Mouse (Mus musculus) frontal cortex, postnatal 25 days (tissue): ENCODE data around the gene Col6a1.
"Not testable (repeated sequence)": the region's sequence is repeated elsewhere in the genome, so short reads cannot be mapped to it uniquely, and the experiment has no call there.

Source experiments
- DNase-seq, 2 experiments: peaks; one replicate each; pipeline ENCODE4 v3.0.0; 2022; ENCODE audit warnings: low spot score in 2 of 2

The Col6a1 gene

GRCm38 (mm10) chr10:76725682-76726285, at the start of gene Col6a1:
Gene Col6a1, minus strand, starts transcription at chr10:76726168.
- no peak for DNase-seq

- DNase-seq: no peak
These were observed 45.7 kb upstream of the Col6a1 start for GRCm38 (mm10) chr10:76771624-76772023.

- no peak for DNase-seq
These were observed 45.1 kb upstream of the Col6a1 start for GRCm38 (mm10) chr10:76771086-76771485.

- DNase-seq: no peak
These were observed 43.6 kb upstream of the Col6a1 start for GRCm38 (mm10) chr10:76769581-76769980.

DNA sequence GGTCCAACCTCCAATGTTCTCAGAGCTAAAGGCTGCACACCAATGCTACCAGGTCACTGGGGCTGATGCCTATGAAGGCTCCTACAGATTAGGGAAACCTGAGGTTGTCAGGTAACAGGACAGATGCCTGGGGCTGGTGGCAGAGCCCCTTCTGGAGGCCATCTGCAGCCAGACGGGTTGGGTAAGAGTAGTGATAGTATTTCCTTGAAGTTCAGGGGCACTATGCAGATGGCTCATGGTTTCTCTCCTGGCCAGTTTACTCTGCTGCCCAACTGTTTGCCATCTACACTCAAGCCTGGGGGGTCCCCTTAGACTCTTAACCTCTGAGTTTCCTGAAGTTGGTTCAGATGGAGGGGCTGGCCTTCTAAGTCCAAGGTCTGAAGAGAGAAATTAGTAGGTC, 40.2 kb upstream of the Col6a1 start:
- DNase-seq: no peak

DNA sequence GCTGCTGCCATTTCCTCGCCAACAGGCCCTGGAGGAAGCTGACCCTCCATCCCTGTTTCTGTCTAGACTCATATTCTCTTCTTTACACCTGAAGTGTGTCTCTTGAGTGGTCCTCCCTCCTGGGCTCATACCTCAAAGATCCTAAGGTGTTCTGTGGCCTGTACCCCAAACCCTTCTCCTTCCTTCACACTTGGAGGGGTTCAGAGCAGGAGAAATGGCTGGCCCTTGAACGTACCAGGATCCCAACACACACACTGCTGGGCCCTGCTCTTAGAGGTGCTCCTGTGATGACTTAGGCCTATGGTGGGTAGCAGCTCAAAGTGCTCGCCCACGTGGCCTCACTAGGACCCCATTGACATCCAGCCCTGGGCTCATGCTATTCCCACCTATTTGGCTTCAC, 39.0 kb upstream of the Col6a1 start:
- DNase-seq: no peak

DNA sequence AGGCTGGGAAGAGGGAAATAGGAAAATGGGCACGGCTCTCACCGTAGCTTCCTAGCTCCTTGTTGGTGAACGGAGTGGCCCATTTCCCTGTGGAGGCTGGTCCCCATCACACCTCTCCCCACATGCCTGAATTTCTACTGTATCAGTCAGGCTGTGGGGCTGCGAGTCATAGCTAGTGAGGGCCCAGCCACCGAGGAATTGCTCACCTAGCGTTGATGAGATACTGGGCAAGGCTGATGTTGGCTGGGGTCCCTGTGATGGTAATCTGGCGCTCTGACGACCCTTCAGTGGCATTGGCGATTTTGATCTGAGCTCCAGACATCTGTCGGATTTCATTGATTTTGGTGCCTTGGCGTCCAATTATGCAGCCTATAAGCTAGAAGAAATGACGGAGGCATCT, 37.0 kb upstream of the Col6a1 start:
- no peak for DNase-seq

DNA sequence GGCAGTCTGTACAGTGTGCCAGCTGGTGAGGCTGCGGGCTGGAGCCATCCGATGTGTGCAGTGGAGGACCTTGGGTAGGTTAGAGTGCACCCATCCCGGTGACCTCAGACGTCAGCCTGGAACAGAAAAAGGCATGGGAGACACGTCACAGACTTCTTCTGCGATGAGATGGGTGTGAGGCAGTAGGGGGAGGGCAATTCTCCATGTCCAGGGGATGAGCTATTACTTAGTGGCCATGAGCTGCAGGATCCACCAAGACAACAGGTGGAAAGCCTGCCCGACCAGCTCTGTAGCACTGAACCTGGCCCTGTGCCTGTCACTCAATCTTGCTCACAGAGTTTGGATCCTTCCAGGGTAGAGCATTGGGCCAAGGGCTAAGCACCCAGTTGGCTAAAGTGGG, 36.4 kb upstream of the Col6a1 start:
- DNase-seq: no peak

DNA sequence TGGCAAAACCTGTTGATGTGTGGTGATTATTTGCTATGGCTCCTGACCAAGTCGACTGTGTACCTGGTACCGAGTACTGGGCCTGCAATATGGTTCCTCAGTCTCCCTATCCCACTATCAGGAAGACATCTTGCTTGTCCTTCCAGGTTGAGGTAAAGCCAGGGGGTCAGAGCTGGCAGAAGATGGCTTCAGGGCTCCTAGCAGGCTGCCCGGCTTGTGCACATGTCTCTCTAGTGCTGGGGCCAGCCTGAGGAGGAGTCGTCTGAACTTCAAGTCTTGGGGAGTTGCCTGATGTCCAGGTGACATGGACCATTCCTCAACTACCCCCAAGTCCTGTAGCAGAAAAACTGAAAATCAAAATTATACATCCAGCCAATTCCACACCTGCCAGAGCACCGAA, 33.9 kb upstream of the Col6a1 start:
- no peak for DNase-seq

DNA sequence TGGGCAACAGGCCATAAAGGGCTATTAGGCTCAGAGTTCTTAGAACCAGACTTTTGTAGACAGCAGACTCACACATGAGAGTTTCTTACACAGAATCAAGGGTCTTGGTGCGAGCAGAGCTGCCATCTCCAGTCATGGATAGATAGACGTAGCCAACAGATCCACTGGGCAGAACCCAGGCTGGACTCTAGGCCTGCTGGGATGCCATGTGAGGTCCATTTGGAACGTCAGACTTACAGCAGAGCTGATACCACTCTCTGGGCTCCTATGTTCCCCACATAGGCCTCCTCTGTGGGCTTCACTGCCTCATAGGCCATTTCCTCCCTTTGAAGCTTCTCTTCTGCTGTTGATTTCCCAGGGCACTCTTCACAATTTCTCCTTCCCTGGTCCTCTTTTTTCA, 27.7 kb upstream of the Col6a1 start:
- DNase-seq: no peak

DNA sequence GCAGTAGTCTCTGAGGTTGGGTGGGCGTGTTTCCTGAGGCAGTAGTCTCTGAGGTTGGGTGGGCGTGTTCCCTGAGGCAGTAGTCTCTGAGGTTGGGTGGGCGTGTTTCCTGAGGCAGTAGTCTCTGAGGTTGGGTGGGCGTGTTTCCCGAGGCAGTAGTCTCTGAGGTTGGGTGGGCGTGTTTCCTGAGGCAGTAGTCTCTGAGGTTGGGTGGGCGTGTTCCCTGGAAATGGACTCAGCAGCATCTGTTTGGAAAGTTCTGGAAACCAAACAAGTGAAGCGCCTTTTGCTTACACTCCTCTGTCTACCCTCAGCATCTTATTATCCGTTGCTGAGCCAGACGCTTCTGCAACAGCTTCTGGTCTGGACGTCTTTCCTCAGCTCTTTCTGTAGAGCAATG, 18.3 kb upstream of the Col6a1 start:
- not testable (repeated sequence) for DNase-seq

DNA sequence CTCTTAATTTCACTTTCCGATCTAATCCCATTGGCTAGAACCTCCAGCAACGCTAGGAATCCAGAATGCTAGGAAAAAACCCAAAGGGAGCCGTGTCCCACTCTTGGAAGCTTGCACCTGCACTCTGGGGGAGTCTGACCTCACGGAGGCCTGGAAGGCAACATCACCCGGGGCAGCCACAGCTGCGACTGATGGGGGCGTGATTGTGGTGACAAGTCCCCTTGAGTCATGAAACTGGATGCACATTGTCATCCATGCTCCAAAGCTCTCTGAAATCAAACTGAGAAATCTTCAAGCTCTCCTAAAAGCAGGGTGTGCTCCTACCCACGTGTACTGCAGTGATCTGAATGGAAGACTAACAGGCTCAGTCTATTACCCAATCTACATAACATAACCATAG, 10.8 kb upstream of the Col6a1 start:
- no peak for DNase-seq

DNA sequence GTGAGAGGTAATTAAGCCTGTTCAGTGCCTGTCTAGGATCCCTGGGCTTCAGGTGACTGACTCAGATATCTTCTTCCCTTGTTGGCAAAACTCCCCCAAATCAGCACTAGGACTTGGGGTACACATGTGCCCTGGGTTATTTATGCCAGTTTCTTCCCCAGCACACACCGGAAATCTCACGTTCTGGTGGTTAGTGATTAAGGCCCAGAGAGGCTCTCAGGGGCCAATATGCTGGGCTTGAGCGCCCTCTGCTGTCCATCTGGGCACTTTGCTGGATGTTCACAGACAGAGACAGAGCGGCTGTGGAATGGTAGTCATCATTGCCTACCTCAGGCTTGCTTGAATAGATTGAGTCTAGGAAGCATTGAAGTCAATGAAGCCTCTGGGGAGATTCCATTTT, 9.0 kb upstream of the Col6a1 start:
- peak; percentile 77 to 83 for DNase-seq

- no peak for DNase-seq
These were observed 7.7 kb upstream of the Col6a1 start for GRCm38 (mm10) chr10:76733677-76734068.

DNA sequence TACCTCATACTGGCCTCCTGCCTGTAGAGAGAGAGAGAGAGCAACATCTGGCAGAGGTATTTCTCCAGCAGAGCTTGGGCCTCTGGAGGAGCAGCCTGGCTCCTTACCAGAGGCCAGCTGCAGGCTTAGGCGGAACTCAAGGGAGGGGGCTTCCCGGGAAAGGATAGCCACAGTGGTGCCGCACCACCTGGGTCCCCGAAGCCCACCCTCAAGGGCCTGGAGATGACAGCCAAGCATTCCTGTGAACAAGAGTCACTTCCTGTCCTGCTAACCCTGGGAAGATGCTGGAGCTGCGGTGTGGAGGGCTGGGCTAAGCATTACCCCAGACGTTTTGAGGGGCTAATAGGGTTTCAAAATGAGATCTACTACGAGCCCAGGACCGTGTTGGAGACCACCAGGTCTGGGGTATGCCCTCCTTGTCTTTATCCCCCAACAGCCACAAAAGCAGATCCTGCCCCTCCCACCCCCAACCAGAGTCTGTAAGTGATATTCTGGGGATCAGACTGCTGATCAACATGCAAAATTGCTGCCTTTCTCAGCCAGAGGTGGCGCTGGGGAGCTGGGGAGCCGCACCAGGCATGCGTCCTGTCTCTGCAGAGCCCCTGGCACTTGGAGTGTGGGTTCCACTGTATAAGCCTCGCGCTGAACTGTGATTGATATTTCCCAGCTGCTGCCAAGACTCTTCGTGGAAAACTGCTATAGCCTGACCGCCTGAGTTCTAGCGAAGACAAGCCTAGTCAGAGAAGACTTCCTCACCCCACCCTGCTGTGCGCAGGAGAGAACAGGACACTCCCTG, 7.1 kb upstream of the Col6a1 start:
- peak; percentile 47 to 67 for DNase-seq

- no peak for DNase-seq
These were observed 6.4 kb upstream of the Col6a1 start for GRCm38 (mm10) chr10:76732391-76732790.

- no peak for DNase-seq
These were observed 5.8 kb upstream of the Col6a1 start for GRCm38 (mm10) chr10:76731621-76732239.

GRCm38 (mm10) chr10:76729631-76730620, 4.0 kb upstream of the Col6a1 start:
- peak; percentile 32 to 55 for DNase-seq

- peak in 1 of 2 experiments; percentile 47 for DNase-seq
These were observed 2.4 kb upstream of the Col6a1 start for GRCm38 (mm10) chr10:76728369-76728768.

GRCm38 (mm10) chr10:76727301-76727700, 1.3 kb upstream of the Col6a1 start:
- no peak for DNase-seq

DNA sequence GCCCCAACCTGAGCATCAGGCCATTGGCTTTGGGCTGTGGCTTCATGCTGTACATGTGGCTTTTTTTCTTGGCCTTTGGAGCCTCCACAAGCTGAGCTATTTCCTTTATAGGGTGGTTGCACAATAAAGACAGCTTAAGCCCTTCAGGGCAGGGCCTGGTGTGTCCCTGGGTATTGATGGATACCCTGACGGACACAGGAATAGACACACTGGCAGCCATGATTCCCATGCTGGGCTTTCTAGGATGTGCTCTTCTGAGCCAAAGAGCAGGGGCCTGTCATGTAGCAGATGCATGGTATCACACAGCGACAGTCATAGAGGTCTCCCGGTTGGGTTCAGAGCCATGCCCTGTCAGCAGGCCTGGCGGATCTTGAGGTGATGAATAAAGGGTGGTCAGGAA, 898 bp upstream of the Col6a1 start:
- DNase-seq: no peak

GRCm38 (mm10) chr10:76725097-76725496, 871 bp downstream of the Col6a1 start:
- DNase-seq: no peak
